23 mouse cellular contexts compared by ENCODE assay signal in the genomic region with DNA sequence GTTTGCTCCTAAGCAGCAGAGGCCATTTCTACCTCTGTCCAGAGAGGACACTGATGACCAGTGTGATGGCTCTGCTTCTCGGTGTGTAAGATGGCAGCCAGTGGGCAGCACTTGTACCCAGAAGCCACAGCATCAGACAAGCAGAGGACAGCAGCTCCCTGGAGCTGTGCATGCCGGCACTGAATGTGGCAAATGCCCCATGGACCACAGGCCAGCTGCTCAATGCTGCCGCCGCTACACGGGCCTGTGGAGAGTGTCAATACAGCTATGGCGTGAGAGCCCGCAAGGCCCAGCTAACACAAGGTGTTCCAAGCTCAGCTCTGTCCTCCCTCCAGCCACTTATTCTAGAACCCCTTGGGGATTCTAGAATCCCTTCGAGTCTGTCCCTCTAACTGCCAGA.
DNase-seq lines count a peak whose midpoint lies in the region; ATAC-seq and TF ChIP-seq lines count a peak whose summit lies in the region.
"Had no signal": no experiment of that assay in that cellular context is flagged by ENCODE, and none has a peak within 500 bp of the region (broad histone marks: within the 10 kb centered on the region; RNA-seq: fewer than 3 reads in every experiment).

No protein-coding gene starts in this region.

- no peak for TF ChIP-seq RAD21 in CH12.LX (IDR thresholded peaks at IDR 0.05; ENCODE audit: low read depth, low read length)

- in situ Hi-C loops in CH12.LX (cut with MboI; ENCODE audit: low pct_ligation_motif_present, low pct_unique_long_range_greater_than_20kb, low sequenced_read_pairs) = no loop called here

- intact Hi-C loops in heart, adult 2 months (cut with DNase I) = no loop called here

- peaks cover 2% of the 10 kb centered on the region for H3K36me3 ChIP-seq in heart, adult 2 months (ENCODE audit: control insufficient read depth, insufficient read depth, low read length)
- peaks cover 49% of the 10 kb centered on the region for H3K36me3 ChIP-seq in heart, embryonic 10.5 days
- peaks cover 62% of the 10 kb centered on the region for H3K36me3 ChIP-seq in limb, embryonic 12.5 days
- H3K36me3 ChIP-seq in limb, embryonic 10.5 days = peaks cover 63% of the 10 kb centered on the region
- peaks cover 41 to 79% of the 10 kb centered on the region in 2 experiments for H3K36me3 ChIP-seq in CH12.LX (replicated peaks in 1 of 2; ENCODE audit: control insufficient read depth in 1 of 2, insufficient read depth in 1 of 2, low read length in 1 of 2)
- H3K36me3 ChIP-seq: hindbrain, embryonic 15.5 days had no signal

- H3K27ac ChIP-seq in heart, adult 2 months = peak overlapping the region; percentile 69
- H3K27ac ChIP-seq in heart, embryonic 10.5 days = no peak overlapping the region
- H3K27ac ChIP-seq in limb, embryonic 12.5 days = 0 out of 2 replicates have a peak overlapping the region, but pooled peaks have one; percentile 7
- no peak overlapping the region for H3K27ac ChIP-seq in limb, embryonic 10.5 days
- 0 out of 2 replicates have a peak overlapping the region, but pooled peaks have one; percentile 24 for H3K27ac ChIP-seq in CH12.LX (ENCODE audit: insufficient read depth, low read depth)
- H3K27ac ChIP-seq: embryonic facial prominence, embryonic 12.5 days; hindbrain, embryonic 12.5 days; hindbrain, embryonic 15.5 days had no signal

- peaks cover 9% of the 10 kb centered on the region for H3K79me2 ChIP-seq in heart, adult 2 months (replicated peaks; ENCODE audit: control insufficient read depth, insufficient read depth, low read length)
- peaks cover 41% of the 10 kb centered on the region for H3K79me2 ChIP-seq in CH12.LX (replicated peaks; ENCODE audit: control insufficient read depth, extremely low read depth, insufficient read depth, poor library complexity, severe bottlenecking)

- peak; percentile 22 for DNase-seq in adrenal gland, postnatal 10 days
- no peak for DNase-seq in adrenal gland, adult 8-10 months
- DNase-seq in heart, adult 2 months = no peak
- DNase-seq in heart, embryonic 10.5 days (ENCODE audit: low spot score) = no peak
- DNase-seq in limb, embryonic 10.5 days (ENCODE audit: low spot score) = no peak
- no peak for DNase-seq in CH12.LX (ENCODE audit: extremely low read depth)
- DNase-seq: adrenal gland, postnatal 25 days; cerebellum, adult 18-20 months; cerebellum, adult 9-10 months; cerebellum, postnatal 14 days; gastrocnemius, postnatal 14 days; heart, adult 18-20 months had no signal

- no peak overlapping the region for H3K4me2 ChIP-seq in limb, embryonic 12.5 days
- H3K4me2 ChIP-seq in CH12.LX (ENCODE audit: insufficient read depth, low read depth, poor library complexity, severe bottlenecking) = no peak overlapping the region
- H3K4me2 ChIP-seq: embryonic facial prominence, embryonic 12.5 days; forebrain, embryonic 12.5 days; heart, embryonic 11.5 days; hindbrain, embryonic 12.5 days; hindbrain, embryonic 15.5 days had no signal

- no peak overlapping the region for H3K4me3 ChIP-seq in heart, adult 2 months
- no peak overlapping the region for H3K4me3 ChIP-seq in heart, embryonic 10.5 days
- H3K4me3 ChIP-seq in limb, embryonic 12.5 days (replicated peaks) = no peak overlapping the region
- H3K4me3 ChIP-seq in limb, embryonic 10.5 days = no peak overlapping the region
- no peak overlapping the region for H3K4me3 ChIP-seq in CH12.LX (replicated peaks in 1 of 3; ENCODE audit: low read depth in 2 of 3, low read length in 2 of 3, poor library complexity in 1 of 3)
- H3K4me3 ChIP-seq: embryonic facial prominence, embryonic 12.5 days; erythroblast, embryonic 14.5 days; forebrain, embryonic 12.5 days; hindbrain, embryonic 12.5 days; hindbrain, embryonic 15.5 days had no signal

- no peak for TF ChIP-seq POLR2A in heart, adult 2 months (IDR thresholded peaks at IDR 0.05; ENCODE audit: insufficient read depth, low read depth, low read length)
- TF ChIP-seq POLR2A in CH12.LX (IDR thresholded peaks at IDR 0.05; ENCODE audit: low read depth, low read length) = no peak

- no peak for TF ChIP-seq CTCF in heart, adult 2 months (IDR thresholded peaks at IDR 0.05)
- no peak for TF ChIP-seq CTCF in CH12.LX (conservative IDR thresholded peaks at IDR 0.05 in 1 of 2, IDR thresholded peaks at IDR 0.05 in 1 of 2; ENCODE audit: low read depth in 2 of 2, low read length in 2 of 2)

- dilution Hi-C loops in CH12.LX (cut with MboI; ENCODE audit: extremely low pct_ligation_motif_present, extremely low pct_unique_long_range_greater_than_20kb, low sequenced_read_pairs) = no loop called here

- no peaks in the 10 kb centered on the region for H3K27me3 ChIP-seq in heart, adult 2 months (ENCODE audit: control insufficient read depth, insufficient read depth, low read length)
- no peaks in the 10 kb centered on the region for H3K27me3 ChIP-seq in heart, embryonic 10.5 days (ENCODE audit: insufficient read depth, poor library complexity, severe bottlenecking)
- H3K27me3 ChIP-seq in limb, embryonic 12.5 days = no peaks in the 10 kb centered on the region
- no peaks in the 10 kb centered on the region for H3K27me3 ChIP-seq in limb, embryonic 10.5 days (ENCODE audit: low read depth, poor library complexity, severe bottlenecking)
- H3K27me3 ChIP-seq in CH12.LX (replicated peaks) = no peaks in the 10 kb centered on the region
- H3K27me3 ChIP-seq: embryonic facial prominence, embryonic 12.5 days; forebrain, embryonic 12.5 days; hindbrain, embryonic 12.5 days; hindbrain, embryonic 15.5 days; Patski had no signal

- H3K9me3 ChIP-seq in heart, embryonic 10.5 days = no peaks in the 10 kb centered on the region
- H3K9me3 ChIP-seq in limb, embryonic 12.5 days = no peaks in the 10 kb centered on the region
- H3K9me3 ChIP-seq in limb, embryonic 10.5 days (replicated peaks) = no peaks in the 10 kb centered on the region
- no peaks in the 10 kb centered on the region for H3K9me3 ChIP-seq in CH12.LX (replicated peaks; ENCODE audit: low read length)
- H3K9me3 ChIP-seq: embryonic facial prominence, embryonic 12.5 days; forebrain, embryonic 12.5 days; G1E; hindbrain, embryonic 12.5 days; hindbrain, embryonic 15.5 days had no signal

- 84% methylated on average over 8 of the region's 8 CpGs for WGBS in heart, adult 2 months
- WGBS in heart, embryonic 10.5 days = 87% methylated on average over 8 of the region's 8 CpGs
- 87% methylated on average over 8 of the region's 8 CpGs for whole genome bisulfite sequencing in limb, embryonic 12.5 days
- WGBS in limb, embryonic 10.5 days = 94% methylated on average over 8 of the region's 8 CpGs

- no peak overlapping the region for H3K9ac ChIP-seq in heart, adult 2 months (ENCODE audit: low read depth, low read length)
- H3K9ac ChIP-seq in limb, embryonic 12.5 days (replicated peaks) = no peak overlapping the region
- no peak overlapping the region for H3K9ac ChIP-seq in CH12.LX (ENCODE audit: insufficient read depth, low read depth)
- H3K9ac ChIP-seq: embryonic facial prominence, embryonic 12.5 days; forebrain, embryonic 12.5 days; hindbrain, embryonic 12.5 days; hindbrain, embryonic 15.5 days had no signal

- ATAC-seq in limb, embryonic 12.5 days (ENCODE audit: insufficient number of reproducible peaks, insufficient read depth, low FRiP score, low TSS enrichment, low read depth) = no peak
- ATAC-seq in megakaryocyte, adult 5-6 weeks (ENCODE audit: poor library complexity, severe bottlenecking) = no peak
- ATAC-seq: forebrain, embryonic 16.5 days; Patski had no signal

- no peak for TF ChIP-seq EP300 in heart, adult 2 months (IDR thresholded peaks at IDR 0.05; ENCODE audit: insufficient read depth, low read depth, low read length)
- TF ChIP-seq EP300 in CH12.LX (IDR thresholded peaks at IDR 0.05; ENCODE audit: low read length) = no peak

- H3K4me1 ChIP-seq in heart, adult 2 months (ENCODE audit: control insufficient read depth, insufficient read depth, low read length) = peaks cover 40% of the 10 kb centered on the region
- peaks cover 79% of the 10 kb centered on the region for H3K4me1 ChIP-seq in heart, embryonic 10.5 days
- H3K4me1 ChIP-seq in limb, embryonic 12.5 days (replicated peaks) = peaks cover 35% of the 10 kb centered on the region
- peaks cover 9% of the 10 kb centered on the region for H3K4me1 ChIP-seq in limb, embryonic 10.5 days
- H3K4me1 ChIP-seq in CH12.LX (ENCODE audit: control insufficient read depth in 1 of 2, insufficient read depth in 2 of 2) = peaks cover 65 to 96% of the 10 kb centered on the region in 2 experiments

TF ChIP-seq in CH12.LX, 34 proteins besides CTCF, POLR2A, EP300 and RAD21:
- no peak for TF ChIP-seq ELF1 (IDR thresholded peaks at IDR 0.05; ENCODE audit: low read depth, low read length)
- TF ChIP-seq UBTF (IDR thresholded peaks at IDR 0.05; ENCODE audit: low read depth, low read length) = no peak
- no peak for TF ChIP-seq POLR2AphosphoS2 (IDR thresholded peaks at IDR 0.05; ENCODE audit: low read depth, low read length)
- TF ChIP-seq MEF2A (IDR thresholded peaks at IDR 0.05; ENCODE audit: borderline replicate concordance, low read depth, low read length) = no peak
- TF ChIP-seq MAFK (IDR thresholded peaks at IDR 0.05; ENCODE audit: insufficient replicate concordance, low read length) = no peak
- TF ChIP-seq CHD1 (IDR thresholded peaks at IDR 0.05; ENCODE audit: low read depth, low read length) = no peak
- TF ChIP-seq ZKSCAN1 (IDR thresholded peaks at IDR 0.05; ENCODE audit: borderline replicate concordance, low read depth, low read length) = no peak
- no peak for TF ChIP-seq E2F4 (IDR thresholded peaks at IDR 0.05; ENCODE audit: insufficient replicate concordance, low read depth, low read length)
- no peak for TF ChIP-seq MXI1 (IDR thresholded peaks at IDR 0.05; ENCODE audit: low read depth, low read length)
- no peak for TF ChIP-seq MAX (IDR thresholded peaks at IDR 0.05; ENCODE audit: low read length)
- TF ChIP-seq NELFE (IDR thresholded peaks at IDR 0.05; ENCODE audit: low read depth, low read length) = no peak
- TF ChIP-seq TCF12 (IDR thresholded peaks at IDR 0.05; ENCODE audit: low read depth, low read length) = no peak
- TF ChIP-seq JUN (IDR thresholded peaks at IDR 0.05; ENCODE audit: insufficient read depth, low read depth, low read length) = no peak
- TF ChIP-seq TBP (conservative IDR thresholded peaks at IDR 0.05; ENCODE audit: low read depth, low read length) = no peak

Comparison
In these comparisons a context has a peak if more than half of its experiments do, and no peak if none do; other contexts are left out.
1. H3K27ac ChIP-seq: peak in heart, adult 2 months (single experiment), limb, embryonic 12.5 days (single experiment) and CH12.LX (single experiment); none in heart, embryonic 10.5 days (single experiment) and limb, embryonic 10.5 days (single experiment).